Mouse (Mus musculus) stomach, postnatal 0 days (tissue): ENCODE measurements around the gene Irs2.

Source experiments
- CTCF ChIP-seq: IDR thresholded peaks from 2 replicates; pipeline ENCODE4 v1.5.1; 2016; ENCODE audit warnings: antibody characterized with exemption, low read depth, mild to moderate bottlenecking, moderate library complexity
- EP300 ChIP-seq: optimal IDR thresholded peaks from 2 replicates; pipeline ENCODE3; 2016; ENCODE audit warnings: antibody characterized with exemption

- TF ChIP-seq CTCF (no peak), EP300 (no peak)
Observed at GRCm38 (mm10) chr8:10943314-10944060, 64.8 kb downstream of the Irs2 start.
